Mouse (Mus musculus): ENCODE data around the gene Vps29.

DNA sequence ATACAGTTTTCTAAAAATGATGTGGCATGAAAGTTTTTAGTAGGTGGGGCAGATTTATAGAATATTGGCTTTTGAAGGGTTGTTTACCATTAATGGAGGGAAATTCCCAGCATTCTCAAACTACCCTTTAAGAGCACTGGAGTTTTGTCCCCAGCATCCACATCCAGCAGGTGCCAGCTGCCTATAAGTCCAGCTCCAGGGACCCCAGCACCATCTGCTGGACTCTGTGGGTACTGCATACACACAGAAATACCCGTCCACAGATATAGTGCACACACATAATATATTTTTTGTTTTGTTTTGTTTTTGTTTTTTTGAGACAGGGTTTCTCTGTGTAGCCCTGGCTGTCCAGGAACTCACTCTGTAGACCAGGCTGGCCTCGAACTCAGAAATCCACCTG lies 39.7 kb downstream of the Vps29 start:
- peak; percentile 88 for TF ChIP-seq CTCF (IDR thresholded peaks at IDR 0.05)
- no peak for TF ChIP-seq EP300 (IDR thresholded peaks at IDR 0.05)
